Mouse (Mus musculus): ENCODE data around the gene Fyn. TPM values are rescaled to one million over a fixed set of nuclear protein-coding genes. Genes with fewer than 3 reads are reported as not detected.

Gene Fyn
- polyA plus RNA-seq, 1 experiment from 2014 or later = 11.2 TPM

DNA sequence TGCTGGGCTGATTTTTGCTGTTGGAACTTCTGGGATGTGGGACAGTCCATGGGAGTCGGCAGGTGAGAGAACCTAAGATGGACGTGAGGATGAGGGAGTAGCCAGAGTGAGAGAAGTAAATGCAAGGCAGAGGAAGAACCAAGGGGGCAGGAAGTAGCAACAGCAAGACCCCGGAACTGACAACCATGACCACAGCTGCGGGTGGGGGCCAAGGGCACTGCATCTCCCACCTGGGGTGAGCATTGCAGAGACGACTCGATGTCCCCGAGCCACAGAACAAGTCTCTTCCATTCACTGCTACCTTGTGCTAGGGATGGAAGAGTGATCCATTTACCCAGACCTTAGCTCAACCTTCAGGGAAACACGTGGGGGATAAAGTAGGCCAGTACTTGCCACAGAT is 146.3 kb downstream of the Fyn start:
- WGBS = 90% methylated on average over 8 of the region's 8 CpGs
- Histone ChIP-seq H3K36me3 (peaks cover 42% of the 10 kb centered on the region), H3K9me3 (no peaks in the 10 kb centered on the region), H3K9ac (no peak overlapping the region), H3K4me3 (no peak overlapping the region), H3K4me1 (peaks cover 28% of the 10 kb centered on the region), H3K27ac (replicated peaks) (no peak overlapping the region), H3K4me2 (no peak overlapping the region), H3K27me3 (replicated peaks) (no peaks in the 10 kb centered on the region)
- ATAC-seq (ENCODE audit: extremely low read depth, insufficient number of reproducible peaks, low FRiP score, low TSS enrichment) = no peak

DNA sequence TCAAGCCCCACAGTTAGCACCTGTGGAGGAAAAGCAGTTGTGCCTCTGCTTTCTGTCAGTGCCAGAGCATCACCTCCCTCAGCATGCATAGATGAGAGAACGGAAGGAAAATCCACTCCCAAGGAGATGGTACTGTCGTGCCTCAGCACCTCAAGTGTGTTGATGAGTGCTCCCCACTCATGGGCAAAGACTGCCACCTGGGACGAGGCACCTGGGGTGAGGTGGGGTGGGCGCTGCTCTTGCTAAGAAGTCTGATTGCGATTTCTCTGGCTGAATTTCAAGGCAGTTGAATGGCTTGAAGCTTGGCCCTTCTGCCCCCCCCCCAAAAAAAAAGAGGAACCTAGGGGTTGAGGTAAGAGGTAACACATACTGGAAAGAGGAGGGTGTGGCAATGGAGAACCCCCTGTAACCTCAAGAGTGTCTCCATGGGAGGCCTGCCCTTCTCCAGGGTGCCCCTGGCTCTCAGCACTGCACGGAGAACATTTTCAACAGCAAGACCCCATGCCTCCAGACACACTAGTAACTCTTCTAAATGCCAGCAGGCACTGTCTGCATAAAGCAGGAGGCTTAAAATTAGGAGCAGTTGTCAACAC is 148.0 kb downstream of the Fyn start:
- Histone ChIP-seq H3K27me3 (replicated peaks) (no peaks in the 10 kb centered on the region), H3K9me3 (no peaks in the 10 kb centered on the region), H3K36me3 (peaks cover 42% of the 10 kb centered on the region), H3K9ac (no peak overlapping the region), H3K4me3 (no peak overlapping the region), H3K4me1 (peaks cover 39% of the 10 kb centered on the region), H3K27ac (replicated peaks) (no peak overlapping the region), H3K4me2 (no peak overlapping the region)
- ATAC-seq (ENCODE audit: extremely low read depth, insufficient number of reproducible peaks, low FRiP score, low TSS enrichment) = no peak
- WGBS = 77% methylated on average over 6 of the region's 6 CpGs

DNA sequence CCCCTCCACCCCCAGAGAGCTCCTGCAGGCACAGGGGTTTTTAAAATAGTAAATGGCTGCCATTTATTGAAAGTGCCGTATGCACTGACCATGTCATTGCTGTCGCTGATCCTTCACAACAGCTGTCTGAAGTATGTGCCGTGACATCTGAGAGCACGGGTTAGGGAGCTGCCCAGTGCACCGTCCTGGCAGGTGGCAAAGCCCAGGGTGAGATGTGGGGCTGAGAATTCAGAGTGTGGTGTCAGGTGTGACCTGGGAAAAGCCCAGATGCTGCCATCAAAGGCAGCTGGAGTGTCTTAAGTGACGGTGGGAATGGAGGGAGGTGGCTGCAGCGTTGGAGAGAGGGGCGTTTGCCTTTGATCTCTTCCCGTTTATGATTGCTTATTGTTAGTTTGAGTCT is 148.7 kb downstream of the Fyn start:
- Histone ChIP-seq H3K4me1 (peaks cover 46% of the 10 kb centered on the region), H3K27me3 (replicated peaks) (no peaks in the 10 kb centered on the region), H3K27ac (replicated peaks) (no peak overlapping the region), H3K4me3 (no peak overlapping the region), H3K9me3 (no peaks in the 10 kb centered on the region), H3K4me2 (no peak overlapping the region), H3K9ac (no peak overlapping the region), H3K36me3 (peaks cover 35% of the 10 kb centered on the region)
- ATAC-seq (ENCODE audit: extremely low read depth, insufficient number of reproducible peaks, low FRiP score, low TSS enrichment) = no peak
- WGBS = 64% methylated on average over 9 of the region's 9 CpGs

DNA sequence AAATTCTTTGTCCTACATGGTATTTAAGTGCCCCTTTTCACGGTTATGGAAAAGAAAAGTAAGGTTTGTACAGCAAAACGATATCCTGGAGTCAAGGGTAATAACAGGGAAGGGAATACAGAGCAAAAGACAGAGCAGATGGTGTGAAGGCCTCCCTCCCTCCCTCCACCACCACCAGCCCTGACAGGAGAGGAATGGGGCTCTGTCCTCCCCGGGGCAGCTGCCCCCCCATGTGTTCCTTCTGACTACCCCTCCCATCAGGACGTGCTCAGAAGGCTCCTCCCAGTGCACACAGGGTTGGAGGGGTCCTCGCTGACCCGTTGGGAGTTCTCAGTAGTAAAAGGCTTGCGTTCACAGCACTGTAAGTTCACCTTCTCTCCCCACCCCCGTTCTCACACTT is 149.6 kb downstream of the Fyn start:
- Histone ChIP-seq H3K9ac (no peak overlapping the region), H3K4me3 (no peak overlapping the region), H3K4me1 (peaks cover 55% of the 10 kb centered on the region), H3K27me3 (replicated peaks) (no peaks in the 10 kb centered on the region), H3K4me2 (no peak overlapping the region), H3K27ac (replicated peaks) (0 out of 2 replicates have a peak overlapping the region, but pooled peaks have one; percentile 26), H3K9me3 (no peaks in the 10 kb centered on the region), H3K36me3 (peaks cover 31% of the 10 kb centered on the region)
- 63% methylated on average over 8 of the region's 8 CpGs for WGBS
- no peak for ATAC-seq (ENCODE audit: extremely low read depth, insufficient number of reproducible peaks, low FRiP score, low TSS enrichment)

DNA sequence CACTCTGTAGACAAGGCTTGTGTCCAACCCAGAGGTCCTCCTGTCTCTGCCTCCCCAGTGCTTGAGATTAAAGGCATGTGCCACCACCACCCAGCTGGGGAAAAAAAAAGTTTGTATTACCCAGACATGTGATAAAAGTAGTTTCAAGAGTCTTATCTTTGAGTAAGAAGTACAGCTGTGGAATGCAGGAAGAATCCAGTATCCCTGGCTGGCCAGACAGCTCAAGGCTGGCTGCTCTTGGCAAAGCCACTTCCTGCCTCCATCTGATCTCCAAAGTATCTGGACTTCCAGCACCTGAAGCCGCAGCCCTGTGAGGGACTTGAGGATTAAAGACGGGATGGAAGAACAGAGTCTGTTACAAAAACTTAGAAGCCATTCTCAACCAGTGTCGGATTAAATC is 150.2 kb downstream of the Fyn start:
- peak overlapping the region; percentile 59 for H3K27ac ChIP-seq (replicated peaks)
- no peak overlapping the region for H3K9ac ChIP-seq
- no peaks in the 10 kb centered on the region for H3K9me3 ChIP-seq
- H3K36me3 ChIP-seq = peaks cover 26% of the 10 kb centered on the region
- no peak for ATAC-seq (ENCODE audit: extremely low read depth, insufficient number of reproducible peaks, low FRiP score, low TSS enrichment)
- no peak overlapping the region for H3K4me3 ChIP-seq
- H3K4me1 ChIP-seq = peaks cover 58% of the 10 kb centered on the region
- H3K27me3 ChIP-seq (replicated peaks) = no peaks in the 10 kb centered on the region
- H3K4me2 ChIP-seq = no peak overlapping the region
- WGBS = 43% methylated on average over 3 of the region's 3 CpGs

DNA sequence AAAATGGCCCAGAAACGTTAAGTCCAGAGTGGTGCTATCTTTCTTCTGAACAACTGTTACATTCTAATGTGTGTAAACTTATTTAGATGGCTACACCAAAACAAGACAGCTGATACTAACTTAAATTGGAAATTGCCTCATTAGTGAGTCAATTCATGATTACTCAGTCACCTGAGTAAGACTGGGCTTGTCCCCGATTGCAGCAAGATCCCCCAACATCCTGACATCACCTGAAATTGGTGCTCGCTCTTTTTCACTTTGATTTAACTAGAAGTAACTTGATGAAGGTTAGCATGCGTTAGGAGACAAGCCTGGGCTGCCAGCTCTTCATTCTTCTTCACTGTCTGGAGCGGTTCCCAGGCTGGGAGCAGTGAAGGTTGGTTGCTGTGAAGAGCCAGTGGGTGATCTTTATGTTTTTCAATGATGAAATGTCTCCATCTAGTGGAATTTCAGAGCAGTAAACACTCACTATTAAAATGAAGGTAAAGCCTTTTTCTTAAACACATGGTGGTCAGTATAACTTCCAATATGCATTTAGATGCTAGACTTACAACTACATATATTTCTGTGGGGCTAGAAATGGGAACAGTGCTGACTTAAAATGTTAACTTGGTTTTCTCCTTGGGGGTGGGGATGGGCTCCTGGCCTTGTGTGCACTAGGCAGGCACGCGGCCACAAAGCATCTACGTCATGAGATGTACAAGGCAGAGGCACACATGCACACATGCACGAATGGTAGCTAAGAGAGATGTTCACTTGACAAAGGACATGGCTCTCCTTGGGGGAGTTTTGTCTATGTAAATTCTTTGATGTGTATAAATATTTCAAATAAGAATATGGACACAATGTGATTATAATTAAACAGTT is 151.7 kb downstream of the Fyn start:
- Histone ChIP-seq H3K9ac (no peak overlapping the region), H3K27me3 (replicated peaks) (no peaks in the 10 kb centered on the region), H3K4me2 (no peak overlapping the region), H3K4me1 (peaks cover 67% of the 10 kb centered on the region), H3K4me3 (no peak overlapping the region), H3K36me3 (peaks cover 22% of the 10 kb centered on the region), H3K27ac (replicated peaks) (no peak overlapping the region; the same call in 1 of the 2 replicates), H3K9me3 (no peaks in the 10 kb centered on the region)
- 52% methylated on average over 9 of the region's 9 CpGs for WGBS
- no peak for ATAC-seq (ENCODE audit: extremely low read depth, insufficient number of reproducible peaks, low FRiP score, low TSS enrichment)

DNA sequence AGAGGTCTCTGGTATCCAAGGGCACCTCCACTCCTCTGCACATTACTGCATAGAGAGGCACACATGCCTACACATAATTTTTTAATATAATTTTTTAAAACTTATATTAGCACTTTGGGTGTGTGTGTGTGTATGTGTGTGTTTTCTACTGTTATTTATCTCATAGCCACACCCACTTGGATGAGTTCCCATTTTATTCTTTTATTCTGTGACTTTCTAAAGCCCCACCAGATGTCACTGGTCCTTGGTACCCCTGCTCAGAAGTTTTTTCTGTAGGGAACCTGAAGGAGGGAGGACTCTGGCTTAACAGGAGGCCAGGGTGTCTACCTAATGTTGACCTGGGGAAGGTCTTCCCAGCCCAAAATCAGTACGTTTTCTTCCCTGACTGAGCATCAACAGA is 152.7 kb downstream of the Fyn start:
- Histone ChIP-seq H3K4me3 (no peak overlapping the region), H3K36me3 (peaks cover 18% of the 10 kb centered on the region), H3K9ac (0 out of 2 replicates have a peak overlapping the region, but pooled peaks have one; percentile 21), H3K4me1 (peaks cover 67% of the 10 kb centered on the region), H3K27ac (replicated peaks) (no peak overlapping the region), H3K27me3 (replicated peaks) (no peaks in the 10 kb centered on the region), H3K4me2 (no peak overlapping the region), H3K9me3 (no peaks in the 10 kb centered on the region)
- no peak for ATAC-seq (ENCODE audit: extremely low read depth, insufficient number of reproducible peaks, low FRiP score, low TSS enrichment)
- 67% methylated on average over 1 of the region's 1 CpGs for WGBS

DNA sequence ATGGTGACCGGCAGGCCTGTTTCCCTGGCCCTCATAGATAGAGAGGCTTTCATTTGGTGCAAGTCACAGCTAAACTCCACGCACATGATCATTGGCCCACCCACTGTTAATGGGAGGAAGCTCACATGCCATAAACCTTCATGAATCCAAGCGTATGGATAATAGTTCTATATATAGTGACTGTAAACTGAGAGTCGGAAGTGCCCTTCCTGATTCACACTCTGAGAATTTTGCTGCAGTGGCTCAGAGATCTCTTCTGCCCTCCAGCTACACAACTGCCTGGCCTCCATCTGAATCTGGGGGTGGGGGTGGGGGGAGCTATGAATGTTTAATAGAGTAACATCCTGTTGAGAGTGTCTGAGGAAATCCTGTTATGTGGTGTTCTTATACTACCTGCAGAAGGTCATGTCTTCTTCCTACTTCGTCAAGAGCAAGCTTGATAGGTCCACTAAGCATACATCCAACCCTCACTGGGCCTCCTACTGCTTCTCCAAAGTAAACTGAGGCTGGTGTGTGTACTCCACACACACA is 153.3 kb downstream of the Fyn start:
- ATAC-seq (ENCODE audit: extremely low read depth, insufficient number of reproducible peaks, low FRiP score, low TSS enrichment) = no peak
- WGBS = 37% methylated on average over 5 of the region's 5 CpGs
- Histone ChIP-seq H3K9me3 (no peaks in the 10 kb centered on the region), H3K4me1 (peaks cover 64% of the 10 kb centered on the region), H3K4me3 (no peak overlapping the region), H3K4me2 (no peak overlapping the region), H3K9ac (0 out of 2 replicates have a peak overlapping the region, but pooled peaks have one; percentile 21), H3K27me3 (replicated peaks) (no peaks in the 10 kb centered on the region), H3K27ac (replicated peaks) (no peak overlapping the region), H3K36me3 (peaks cover 16% of the 10 kb centered on the region)

DNA sequence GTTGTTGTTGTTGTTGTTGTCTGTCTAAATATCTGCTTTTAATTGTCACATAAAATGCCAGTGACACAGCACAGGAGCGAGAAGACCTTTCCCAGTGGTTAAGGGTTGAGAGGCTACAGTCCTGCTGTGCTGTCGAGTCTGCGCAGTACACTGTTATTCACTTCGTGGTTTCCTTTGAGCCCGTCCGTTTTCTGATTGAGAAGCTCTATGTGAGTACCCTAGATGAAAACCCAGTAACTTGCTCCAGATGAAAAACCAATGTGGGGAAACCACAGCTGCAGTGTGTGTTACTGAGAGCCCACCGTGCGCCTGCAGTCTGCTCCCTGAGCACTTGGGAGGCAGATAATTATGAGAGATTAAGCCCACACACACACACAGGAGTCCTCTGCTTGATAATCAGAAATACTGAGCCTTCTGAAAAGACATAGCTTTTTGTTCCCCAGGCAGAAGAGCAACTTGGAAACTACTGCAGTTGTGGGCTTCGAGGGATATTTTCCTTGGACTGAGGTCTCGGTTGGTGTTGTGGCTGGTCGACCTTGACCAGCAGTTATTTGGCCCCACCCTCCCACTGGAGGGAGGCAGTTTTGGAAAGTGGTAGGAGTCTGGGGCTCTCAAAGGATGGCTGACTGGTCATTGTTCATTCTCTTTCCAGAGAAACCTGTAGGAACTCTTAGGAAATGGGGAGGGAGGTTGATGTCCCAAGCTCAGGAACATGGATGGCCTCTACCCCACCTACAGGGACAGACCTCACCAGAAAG is 154.4 kb downstream of the Fyn start:
- H3K4me1 ChIP-seq = peaks cover 60% of the 10 kb centered on the region
- no peak overlapping the region for H3K4me3 ChIP-seq
- no peaks in the 10 kb centered on the region for H3K27me3 ChIP-seq (replicated peaks)
- H3K36me3 ChIP-seq = peaks cover 23% of the 10 kb centered on the region
- no peak for ATAC-seq (ENCODE audit: extremely low read depth, insufficient number of reproducible peaks, low FRiP score, low TSS enrichment)
- H3K9me3 ChIP-seq = no peaks in the 10 kb centered on the region
- H3K4me2 ChIP-seq = no peak overlapping the region
- 72% methylated on average over 11 of the region's 11 CpGs for WGBS
- H3K27ac ChIP-seq (replicated peaks) = no peak overlapping the region
- no peak overlapping the region for H3K9ac ChIP-seq

DNA sequence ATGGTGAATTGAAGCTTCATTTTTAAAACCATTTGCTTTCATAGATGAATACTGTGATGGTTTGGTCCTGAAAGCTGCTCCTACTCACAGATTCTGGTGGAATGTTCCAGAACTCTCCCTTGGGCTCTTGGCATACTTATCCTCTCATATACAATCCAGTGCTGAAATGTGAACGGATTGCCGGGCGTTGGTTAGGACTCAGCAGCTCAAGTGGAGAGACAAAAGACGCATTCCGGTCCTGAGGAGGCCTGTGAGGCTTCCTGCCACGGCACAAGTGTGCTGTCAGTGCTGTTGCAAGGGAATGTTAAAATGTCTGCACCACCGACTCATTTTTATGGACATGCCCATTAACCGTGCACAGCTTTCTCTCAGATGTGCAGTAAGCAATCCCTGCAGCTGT is 155.7 kb downstream of the Fyn start:
- H3K4me2 ChIP-seq = no peak overlapping the region
- H3K9ac ChIP-seq = no peak overlapping the region
- H3K27me3 ChIP-seq (replicated peaks) = no peaks in the 10 kb centered on the region
- WGBS = 22% methylated on average over 8 of the region's 8 CpGs
- ATAC-seq (ENCODE audit: extremely low read depth, insufficient number of reproducible peaks, low FRiP score, low TSS enrichment) = no peak
- H3K36me3 ChIP-seq = peaks cover 26% of the 10 kb centered on the region
- no peak overlapping the region for H3K27ac ChIP-seq (replicated peaks)
- H3K4me3 ChIP-seq = no peak overlapping the region
- H3K4me1 ChIP-seq = peaks cover 48% of the 10 kb centered on the region
- H3K9me3 ChIP-seq = no peaks in the 10 kb centered on the region

DNA sequence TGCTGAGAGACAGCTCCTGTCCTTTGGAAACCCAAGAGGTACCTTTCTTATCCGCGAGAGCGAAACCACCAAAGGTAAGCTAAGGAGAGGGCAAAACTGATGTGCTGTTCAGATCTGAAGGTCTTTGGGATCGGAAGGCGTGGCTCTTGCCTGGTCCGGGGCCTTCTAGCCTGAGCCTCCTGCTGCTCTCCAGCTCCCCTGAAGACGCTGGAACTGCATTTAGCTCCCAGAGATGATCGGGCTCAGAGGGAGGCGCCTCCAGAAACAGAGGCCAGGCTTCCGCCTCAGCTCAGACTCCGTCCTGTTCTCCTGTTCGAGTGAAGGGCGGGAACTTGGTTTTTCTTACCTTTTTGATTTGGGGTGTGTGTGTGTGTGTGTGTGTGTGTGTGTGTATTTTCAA is 156.8 kb downstream of the Fyn start:
- no peak for ATAC-seq (ENCODE audit: extremely low read depth, insufficient number of reproducible peaks, low FRiP score, low TSS enrichment)
- WGBS = 84% methylated on average over 13 of the region's 13 CpGs

More for the DNA sequence above, 156.8 kb downstream of the Fyn start:
- Histone ChIP-seq H3K27me3 (replicated peaks) (no peaks in the 10 kb centered on the region), H3K36me3 (peaks cover 35% of the 10 kb centered on the region), H3K9ac (no peak overlapping the region), H3K4me2 (no peak overlapping the region), H3K9me3 (no peaks in the 10 kb centered on the region), H3K4me1 (peaks cover 41% of the 10 kb centered on the region), H3K27ac (replicated peaks) (no peak overlapping the region), H3K4me3 (no peak overlapping the region)

Measured in heart, embryonic 13.5 days (tissue).